Mouse (Mus musculus) ES-Bruce4 (cell line): ENCODE measurements around the gene Lipc. TPM values are rescaled to one million over a fixed set of nuclear protein-coding genes. Genes with fewer than 3 reads are reported as not detected.

ENCODE experiments used
- H3K27ac ChIP-seq: 2 replicates; pipeline ENCODE4 v1.5.1; 2012; ENCODE audit warnings: low read length, inconsistent platforms; ENCODE audit not compliant: insufficient read depth
- H3K27me3 ChIP-seq: 2 replicates; pipeline ENCODE4 v1.6.1; 2012; ENCODE audit warnings: mild to moderate bottlenecking, low read length, inconsistent platforms; ENCODE audit not compliant: control insufficient read depth, poor library complexity, insufficient read depth, severe bottlenecking
- H3K36me3 ChIP-seq: 2 replicates; pipeline ENCODE4 v1.6.1; 2012; ENCODE audit warnings: inconsistent platforms, mild to moderate bottlenecking, low read length, moderate library complexity; ENCODE audit not compliant: control insufficient read depth, poor library complexity, insufficient read depth, severe bottlenecking
- H3K4me1 ChIP-seq: one replicate; pipeline ENCODE4 v1.8.1; 2011; ENCODE audit warnings: low read length; ENCODE audit not compliant: control insufficient read depth, insufficient read depth
- H3K4me3 ChIP-seq: 2 replicates; pipeline ENCODE4 v1.5.1; 2011; ENCODE audit warnings: low read depth, mild to moderate bottlenecking, low read length
- H3K9ac ChIP-seq: 2 replicates; pipeline ENCODE4 v1.6.1; 2012; ENCODE audit warnings: low read depth, mild to moderate bottlenecking, inconsistent platforms; ENCODE audit not compliant: poor library complexity, severe bottlenecking
- H3K9me3 ChIP-seq: replicated peaks from 2 replicates; pipeline ENCODE4 v1.6.1; 2012; ENCODE audit warnings: mild to moderate bottlenecking, low read length, inconsistent platforms; ENCODE audit not compliant: control insufficient read depth, poor library complexity, insufficient read depth, severe bottlenecking
- CTCF ChIP-seq: IDR thresholded peaks from one replicate; pipeline ENCODE4 v1.8.1; 2011; ENCODE audit warnings: low read depth, low read length
- EP300 ChIP-seq: IDR thresholded peaks from 2 replicates; pipeline ENCODE4 v1.6.1; 2011; ENCODE audit warnings: low read depth, low read length; ENCODE audit not compliant: insufficient read depth
- POLR2A ChIP-seq: IDR thresholded peaks from one replicate; pipeline ENCODE4 v1.8.1; 2011; ENCODE audit warnings: low read length; ENCODE audit not compliant: insufficient read depth
- polyA plus RNA-seq: library from polyadenylated mRNA; stranded (reverse); fragments of >200 nt; gene quantifications from 2 replicates; pipeline ENCODE4 v1.2.4, GENCODE M21; 2011; ENCODE audit warnings: low read depth; ENCODE audit not compliant: missing spikeins, insufficient read depth, insufficient read length

Gene Lipc
- polyA plus RNA-seq, 1 experiment, result not detected

GRCm38 (mm10) chr9:70894201-70894600, 57.8 kb downstream of the Lipc start:
- Histone ChIP-seq H3K9me3 (no peaks in the 10 kb centered on the region), H3K27me3 (no peaks in the 10 kb centered on the region), H3K36me3 (no peaks in the 10 kb centered on the region), H3K4me3 (no peak overlapping the region), H3K27ac (no peak overlapping the region), H3K9ac (no peak overlapping the region), H3K4me1 (no peaks in the 10 kb centered on the region)
- TF ChIP-seq EP300, result no peak
- no peak for TF ChIP-seq CTCF
- TF ChIP-seq POLR2A, result no peak

GRCm38 (mm10) chr9:70893526-70893925, 58.5 kb downstream of the Lipc start:
- Histone ChIP-seq H3K4me1 (no peaks in the 10 kb centered on the region), H3K27ac (no peak overlapping the region), H3K36me3 (no peaks in the 10 kb centered on the region), H3K4me3 (no peak overlapping the region), H3K27me3 (no peaks in the 10 kb centered on the region), H3K9me3 (no peaks in the 10 kb centered on the region; the same call in 1 of the 2 replicates), H3K9ac (no peak overlapping the region)
- TF ChIP-seq CTCF (no peak), EP300 (no peak), POLR2A (no peak)

- no peaks in the 10 kb centered on the region for H3K36me3 ChIP-seq
- H3K27me3 ChIP-seq, result no peaks in the 10 kb centered on the region
- peaks cover 3% of the 10 kb centered on the region for H3K9me3 ChIP-seq
- no peak overlapping the region for H3K9ac ChIP-seq
- H3K4me1 ChIP-seq, result no peaks in the 10 kb centered on the region
- no peak overlapping the region for H3K4me3 ChIP-seq
- TF ChIP-seq CTCF (no peak), POLR2A (no peak), EP300 (no peak)
- no peak overlapping the region for H3K27ac ChIP-seq
Observed at GRCm38 (mm10) chr9:70892627-70893026, 59.4 kb downstream of the Lipc start.

GRCm38 (mm10) chr9:70891431-70892133, 60.4 kb downstream of the Lipc start:
- Histone ChIP-seq H3K9me3 (peaks cover 6% of the 10 kb centered on the region), H3K4me3 (no peak overlapping the region), H3K9ac (no peak overlapping the region), H3K27me3 (no peaks in the 10 kb centered on the region), H3K36me3 (no peaks in the 10 kb centered on the region), H3K4me1 (no peaks in the 10 kb centered on the region), H3K27ac (no peak overlapping the region)
- no peak for TF ChIP-seq CTCF
- TF ChIP-seq POLR2A, result no peak
- no peak for TF ChIP-seq EP300

GRCm38 (mm10) chr9:70890736-70891135, 61.3 kb downstream of the Lipc start:
- no peak overlapping the region for H3K27ac ChIP-seq
- no peaks in the 10 kb centered on the region for H3K4me1 ChIP-seq
- no peak for TF ChIP-seq POLR2A
- TF ChIP-seq EP300, result no peak
- TF ChIP-seq CTCF, result no peak
- no peak overlapping the region for H3K4me3 ChIP-seq
- no peaks in the 10 kb centered on the region for H3K36me3 ChIP-seq
- peaks cover 6% of the 10 kb centered on the region for H3K9me3 ChIP-seq
- no peak overlapping the region for H3K9ac ChIP-seq
- no peaks in the 10 kb centered on the region for H3K27me3 ChIP-seq

- Histone ChIP-seq H3K4me3 (no peak overlapping the region), H3K36me3 (no peaks in the 10 kb centered on the region), H3K9me3 (peaks cover 6% of the 10 kb centered on the region), H3K4me1 (no peaks in the 10 kb centered on the region), H3K27ac (no peak overlapping the region), H3K27me3 (no peaks in the 10 kb centered on the region), H3K9ac (no peak overlapping the region)
- TF ChIP-seq EP300, result no peak
- no peak for TF ChIP-seq POLR2A
- TF ChIP-seq CTCF, result no peak
Observed at GRCm38 (mm10) chr9:70888969-70889368, 63.1 kb downstream of the Lipc start.
